Mouse (Mus musculus): Measurements from ENCODE around the gene Rfng.

DNA sequence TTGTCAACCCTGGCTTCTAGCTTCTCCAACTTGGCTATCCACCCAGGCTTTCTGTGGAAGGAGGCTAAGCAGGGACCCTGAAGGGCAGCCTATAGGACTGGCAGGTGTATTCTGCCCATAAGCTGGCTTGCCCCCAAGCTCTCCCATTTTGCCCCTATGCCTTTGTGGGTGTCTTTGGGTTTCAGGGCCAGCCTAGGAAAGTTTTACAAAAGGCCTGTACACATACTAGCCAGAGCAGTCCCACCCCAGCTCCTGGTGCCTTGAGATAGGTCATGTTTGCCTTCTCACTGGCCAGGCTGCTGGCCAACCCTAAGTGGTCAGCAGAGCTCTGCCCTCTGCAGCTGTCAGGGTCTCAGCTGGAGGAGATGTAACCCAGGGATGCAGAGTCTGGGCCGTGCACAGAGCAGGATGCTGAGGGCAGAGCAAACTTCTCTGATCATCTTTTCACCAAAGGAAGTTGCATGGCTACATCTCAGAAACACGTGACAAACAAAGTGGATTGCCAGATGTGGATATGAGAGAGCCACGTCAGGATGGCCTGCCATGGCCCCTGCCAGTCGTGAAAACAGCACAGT lies 41.4 kb upstream of the Rfng start:
- no peak for TF ChIP-seq POLR2A (IDR thresholded peaks at IDR 0.05; ENCODE audit: extremely low read depth, insufficient read depth, low read length)
- no peak for TF ChIP-seq CTCF (IDR thresholded peaks at IDR 0.05; ENCODE audit: low read depth, low read length)

Measured in liver, adult 2 months (tissue).